Mouse (Mus musculus) brain, adult 2 months (tissue): ENCODE measurements around the gene Mag.
"Not testable (repeated sequence)": the region's sequence is repeated elsewhere in the genome, so short reads cannot be mapped to it uniquely, and the experiment has no call there.

ENCODE experiments used
- DNase-seq: peaks from one replicate; pipeline ENCODE4 v3.0.0; 2011; ENCODE audit warnings: low read depth, low spot score

The Mag gene

DNA sequence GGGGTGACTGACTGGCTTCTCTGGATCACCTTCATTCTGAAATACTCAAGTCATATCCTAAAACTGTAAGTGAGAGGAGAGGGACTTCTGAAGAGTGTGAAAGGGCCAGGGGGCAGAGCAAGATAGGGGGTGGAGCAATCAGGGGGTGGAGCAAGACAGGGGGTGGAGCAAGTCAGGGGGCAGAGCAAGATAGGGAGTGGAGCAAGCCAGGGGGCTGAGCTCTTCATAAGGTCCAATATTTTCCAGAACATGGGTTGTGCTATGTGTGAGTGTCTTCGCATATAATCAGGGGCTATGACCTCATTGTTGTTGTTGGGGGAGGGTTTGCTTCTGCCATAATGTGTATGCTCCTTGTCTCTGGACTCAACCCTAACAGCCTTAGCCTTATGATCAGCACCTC, 25.4 kb upstream of the Mag start:
- DNase-seq: not testable (repeated sequence)

DNA sequence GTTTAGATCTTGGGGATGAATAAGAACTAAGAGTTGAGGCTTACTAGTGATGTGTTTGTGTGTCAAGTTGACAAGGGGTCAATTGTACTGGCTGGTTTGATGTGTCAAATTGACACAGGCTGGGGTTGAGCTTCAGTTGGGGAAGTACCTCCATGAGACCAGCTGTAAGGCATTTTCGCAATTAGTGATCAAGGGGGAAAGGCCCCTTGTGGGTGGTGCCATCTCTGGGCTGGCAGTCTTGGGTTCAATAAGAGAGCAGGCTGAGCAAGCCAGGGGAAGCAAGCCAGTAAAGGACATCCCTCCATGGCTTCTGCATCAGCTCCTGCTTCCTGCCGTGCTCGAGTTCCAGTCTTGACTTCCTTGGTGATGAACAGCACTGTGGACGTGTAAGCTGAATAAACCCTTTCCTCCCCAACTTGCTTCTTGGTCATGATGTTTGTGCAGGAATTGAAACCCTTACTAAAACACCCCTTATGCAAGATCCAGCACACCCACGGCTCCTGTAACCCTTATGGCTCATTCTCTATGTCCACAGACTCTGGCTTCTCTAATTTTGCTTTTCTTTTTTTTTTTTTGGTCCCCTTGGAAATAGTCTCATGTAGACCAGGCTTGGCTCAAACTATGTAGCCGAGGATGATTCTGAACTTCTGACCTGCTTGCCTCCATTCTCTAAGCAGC, 20.9 kb upstream of the Mag start:
- DNase-seq: not testable (repeated sequence)

DNA sequence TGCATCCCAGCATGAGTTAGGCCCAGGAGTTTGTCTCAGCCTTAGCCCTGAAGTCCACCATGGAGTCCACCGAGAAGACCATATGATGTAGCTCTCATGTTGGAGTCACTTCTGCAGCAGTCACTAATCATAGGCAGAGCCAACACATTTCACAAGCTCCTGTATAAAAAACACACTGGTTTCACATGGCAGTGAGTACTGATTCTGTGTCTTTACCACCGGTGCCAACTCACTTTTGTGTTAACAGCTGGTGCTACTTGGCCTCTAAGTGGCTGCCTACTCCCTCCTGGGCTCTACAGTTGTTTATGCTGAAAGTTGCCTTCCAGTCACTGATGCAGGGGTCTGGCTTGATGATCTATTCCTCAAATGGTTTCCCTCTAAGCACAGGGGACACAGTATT, 9.9 kb upstream of the Mag start, which contains the start of gene Hamp2:
TSS of gene Hamp2 (minus strand) at position 101 of the 400 bp plus-strand sequence.
- not testable (repeated sequence) for DNase-seq

DNA sequence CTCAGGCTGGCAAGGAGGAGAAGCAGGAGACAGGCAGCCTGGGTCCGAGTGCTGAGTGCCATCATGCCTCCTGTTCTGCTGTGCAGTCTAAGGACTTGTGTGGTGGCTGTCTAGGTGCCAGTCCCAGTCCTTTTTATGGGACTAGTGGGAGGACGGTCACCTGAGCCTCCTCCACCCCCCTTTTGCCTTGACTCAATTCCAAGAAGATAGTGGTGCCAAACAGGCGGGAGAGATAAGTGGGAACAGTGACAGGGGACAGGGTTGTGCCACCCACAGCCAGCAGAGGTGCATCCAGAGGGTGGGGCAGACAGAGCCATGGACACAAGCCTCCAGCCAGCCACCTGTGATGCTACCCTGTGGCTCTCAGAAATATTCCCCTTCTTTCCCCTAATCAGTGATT, 9.4 kb upstream of the Mag start:
- DNase-seq: no peak

DNA sequence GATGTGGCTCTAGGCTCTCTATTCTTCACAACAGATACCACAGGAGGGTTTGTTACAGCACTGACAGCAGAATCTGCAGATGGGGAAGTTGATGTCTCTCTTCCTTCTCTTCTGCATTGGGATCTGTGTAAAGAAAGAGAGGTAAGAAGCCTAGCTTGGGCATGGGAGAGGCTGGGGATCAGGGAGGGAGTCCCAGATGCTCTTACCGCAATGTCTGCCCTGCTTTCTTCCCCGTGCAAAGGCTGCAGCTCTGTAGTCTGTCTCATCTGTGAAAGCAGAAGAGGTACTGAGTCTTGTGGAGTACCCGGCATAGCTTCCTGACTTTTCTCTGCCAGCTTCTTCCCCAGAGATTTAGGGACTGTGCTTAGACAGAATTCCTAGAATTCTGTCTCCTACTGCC, 7.8 kb upstream of the Mag start:
- DNase-seq: not testable (repeated sequence)

DNA sequence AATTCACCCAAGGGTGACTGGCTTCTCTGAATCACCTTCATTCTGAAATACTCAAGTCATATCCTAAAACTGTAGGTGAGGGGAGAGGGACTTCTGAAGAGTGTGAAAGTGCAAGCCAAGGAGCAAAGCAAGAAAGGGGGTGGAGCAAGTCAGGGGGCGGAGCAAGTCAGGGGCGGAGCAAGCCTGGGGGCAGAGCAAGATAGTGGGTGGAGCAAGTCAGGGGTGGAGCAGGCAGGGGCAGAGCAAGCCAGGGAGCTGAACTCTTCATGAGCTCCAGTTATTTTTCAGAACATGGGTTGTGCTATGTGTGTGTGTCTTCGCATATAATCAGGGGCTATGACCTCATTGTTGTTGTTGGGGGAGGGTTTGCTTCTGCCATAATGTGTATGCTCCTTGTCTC, 5.5 kb upstream of the Mag start:
- DNase-seq: no peak

DNA sequence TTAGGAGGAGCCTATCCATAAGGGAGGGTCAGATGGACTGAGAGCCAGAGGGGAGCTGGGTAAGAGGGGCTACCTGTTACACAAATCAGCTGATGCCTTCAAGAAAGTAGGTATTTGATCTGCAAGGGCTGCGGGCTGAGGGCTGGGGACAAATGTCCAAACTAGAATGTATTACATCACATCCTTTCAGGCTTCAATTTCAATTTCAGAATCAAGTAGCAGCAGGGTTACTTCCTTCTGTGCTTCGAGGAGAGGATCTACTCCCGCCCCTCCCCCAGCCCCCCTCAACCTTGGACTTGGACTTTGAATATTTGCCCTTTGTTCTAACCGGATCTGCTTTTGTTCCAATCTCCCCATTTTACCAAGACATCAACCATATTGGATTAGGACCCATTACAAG, 2.5 kb upstream of the Mag start:
- no peak for DNase-seq

DNA sequence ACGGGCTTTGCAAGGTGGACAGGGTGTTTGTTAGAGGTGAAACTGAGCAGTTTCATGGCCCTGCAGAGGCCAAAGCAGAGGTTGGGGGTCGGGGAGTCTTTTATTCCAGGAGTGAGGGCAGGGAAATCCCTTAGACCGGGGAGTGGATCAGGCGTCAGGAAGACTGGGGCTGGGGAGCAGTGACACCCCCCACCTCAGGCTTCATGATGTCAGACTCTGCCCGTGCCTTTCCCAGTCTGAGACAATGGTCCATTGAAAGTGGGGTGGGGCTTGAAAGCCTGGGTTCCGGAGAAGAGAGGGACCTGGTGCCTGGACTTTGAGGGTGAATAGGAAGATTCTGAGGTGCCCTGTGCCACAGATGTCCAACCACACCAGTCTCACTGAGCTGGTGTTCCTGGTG, 2.0 kb upstream of the Mag start:
- peak; percentile 86 for DNase-seq

DNA sequence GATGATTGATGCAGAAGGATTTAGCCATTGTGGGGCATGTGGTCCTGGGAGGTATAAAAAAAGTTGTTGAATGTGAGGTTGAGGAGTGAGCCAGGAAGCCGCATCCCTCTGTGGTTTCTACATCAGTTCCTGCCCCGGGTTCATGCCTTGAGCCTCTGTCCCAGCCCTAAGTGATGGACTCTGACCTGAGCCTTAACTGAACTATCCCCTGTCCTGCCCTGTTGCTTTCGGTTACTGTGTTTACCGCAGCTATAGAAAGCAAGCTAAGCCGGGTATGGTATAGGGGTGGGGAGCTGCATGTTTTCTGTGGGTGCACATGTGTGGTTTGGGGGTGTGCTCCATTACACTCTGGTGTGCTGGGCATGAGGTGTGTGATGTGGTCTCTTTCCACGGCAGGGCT, 4.9 kb downstream of the Mag start:
- no peak for DNase-seq

DNA sequence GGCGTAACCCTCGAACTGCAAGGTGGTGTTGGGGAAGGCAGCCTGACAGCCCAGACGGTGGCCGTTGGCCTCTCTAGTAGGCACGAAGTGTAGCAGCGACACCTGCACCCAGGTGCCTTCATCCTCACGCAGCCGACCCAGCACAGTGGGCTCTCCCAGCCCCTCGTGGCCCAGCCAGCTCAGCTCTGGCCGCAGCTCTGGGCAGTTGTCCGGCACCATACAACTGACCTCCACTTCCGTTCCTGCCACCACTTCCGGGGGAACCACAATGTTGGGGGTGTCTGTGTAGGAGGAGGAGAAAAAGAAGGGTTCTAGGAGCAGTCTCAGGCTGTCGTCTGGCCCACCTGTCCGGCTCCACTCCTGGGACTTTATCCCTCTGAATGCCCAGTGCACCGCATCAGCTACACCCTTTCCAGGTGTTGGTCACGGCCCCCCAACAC, 5.7 kb downstream of the Mag start:
- DNase-seq: no peak

DNA sequence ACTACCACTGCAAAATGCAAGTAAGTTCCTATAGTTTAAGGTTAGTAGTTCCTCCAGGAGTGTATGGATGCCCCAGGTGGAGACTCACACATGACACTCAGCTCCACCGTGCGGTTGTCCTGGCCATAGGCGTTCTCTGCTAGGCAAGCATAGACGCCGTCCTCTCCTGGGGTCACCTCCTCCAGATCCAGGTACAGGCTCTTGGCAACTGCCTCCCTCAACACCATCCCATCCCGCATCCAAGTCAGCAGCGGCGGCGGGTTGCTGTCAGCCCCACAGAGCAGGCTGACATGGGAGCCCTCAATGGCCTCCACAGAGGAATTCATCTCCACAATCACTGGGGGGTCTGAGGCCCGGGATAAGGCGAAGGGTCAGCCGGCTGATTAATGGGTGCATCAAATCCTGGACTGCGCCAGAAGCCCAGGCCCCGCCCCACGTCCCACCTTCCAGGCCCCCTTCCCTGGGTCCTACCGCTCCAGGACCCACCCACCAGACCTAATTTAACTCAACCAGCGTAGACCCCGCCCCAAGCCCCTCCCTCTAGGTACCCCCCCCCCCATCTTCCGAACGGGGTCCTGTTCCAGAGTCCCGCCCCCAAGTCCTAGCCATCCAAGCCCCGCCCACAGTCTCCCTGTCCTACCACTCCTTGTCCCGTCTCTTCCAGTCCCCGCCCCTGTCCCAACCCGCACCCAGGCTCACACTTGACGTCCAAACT, 6.2 kb downstream of the Mag start:
- DNase-seq: peak; percentile 61

DNA sequence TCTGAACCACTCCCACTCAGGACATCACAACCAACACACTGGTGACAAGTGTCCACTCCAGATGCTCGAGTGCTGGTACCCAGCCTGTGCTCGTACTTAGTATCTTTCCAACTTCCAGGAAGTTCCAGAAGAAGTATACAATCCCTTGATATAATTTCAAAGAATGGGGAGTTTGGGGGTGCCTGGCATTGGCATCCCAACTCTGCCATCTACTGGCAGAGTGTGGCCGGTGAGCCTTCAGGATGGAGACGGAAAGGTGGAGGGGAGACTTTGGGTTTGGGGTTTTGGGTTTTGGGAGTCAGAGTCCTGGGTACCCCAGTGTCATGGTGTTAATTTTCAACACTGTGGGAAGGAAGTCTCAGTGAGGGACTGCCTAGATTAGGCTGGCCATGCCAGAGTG, 10.6 kb downstream of the Mag start:
- peak; percentile 27 for DNase-seq

DNA sequence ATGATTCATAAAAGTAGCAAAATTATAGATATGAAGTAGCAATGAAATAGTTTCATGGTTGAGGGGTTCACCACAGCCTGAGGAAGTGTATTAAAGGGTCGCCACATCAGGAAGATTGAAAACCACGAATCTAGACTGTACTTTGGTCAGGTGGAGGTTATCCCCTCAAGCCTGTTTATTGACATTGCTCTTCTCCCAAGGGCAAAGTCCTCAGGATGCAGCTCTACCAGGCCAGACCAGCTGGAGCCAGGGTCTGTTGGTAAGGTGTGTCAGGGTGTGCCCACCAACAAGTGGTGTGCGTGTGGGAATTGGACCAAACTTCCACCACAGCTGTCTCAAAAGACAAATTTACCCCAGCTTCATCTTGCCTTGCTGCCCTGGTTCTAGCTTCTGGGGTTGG, 19.5 kb downstream of the Mag start:
- DNase-seq: no peak

DNA sequence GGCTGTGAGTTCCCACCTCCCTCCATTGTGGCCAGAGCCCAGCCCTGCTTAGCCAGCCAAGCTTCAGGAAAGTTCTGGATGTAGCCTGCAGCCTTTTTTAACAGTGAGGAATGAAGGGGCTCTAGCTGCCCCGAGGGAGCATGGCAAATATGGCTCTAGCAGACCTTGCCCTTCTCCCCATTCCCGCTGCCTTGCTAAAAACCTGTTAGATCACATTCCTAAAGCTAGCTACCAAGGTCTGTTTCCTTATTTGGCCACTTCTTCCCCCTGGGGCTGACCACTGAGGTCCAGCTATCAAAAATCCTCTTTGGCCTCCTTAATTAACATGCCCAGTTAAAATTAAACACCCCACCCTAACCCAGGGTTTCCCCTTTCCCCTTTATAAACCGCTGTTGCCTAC, 22.2 kb downstream of the Mag start:
- no peak for DNase-seq

DNA sequence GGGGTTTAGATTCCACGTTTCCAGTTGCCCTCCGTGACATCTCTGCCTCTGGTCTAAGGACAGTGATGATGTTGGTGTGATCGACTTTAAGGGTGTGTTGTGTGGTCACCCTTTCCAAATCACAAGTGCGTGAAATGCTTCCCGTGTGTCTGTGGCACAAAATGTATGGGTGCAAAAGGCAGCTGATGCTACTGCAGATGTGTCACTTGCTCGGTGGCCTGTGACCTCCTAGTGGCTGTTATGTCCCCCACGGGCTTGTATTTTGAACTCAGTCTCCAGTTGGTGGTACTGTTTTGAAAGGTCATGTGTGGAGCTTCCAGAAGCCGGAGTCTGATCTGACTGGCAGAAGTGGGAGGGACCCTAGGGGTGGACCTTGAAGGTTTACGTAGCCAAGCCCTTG, 22.9 kb downstream of the Mag start:
- no peak for DNase-seq

DNA sequence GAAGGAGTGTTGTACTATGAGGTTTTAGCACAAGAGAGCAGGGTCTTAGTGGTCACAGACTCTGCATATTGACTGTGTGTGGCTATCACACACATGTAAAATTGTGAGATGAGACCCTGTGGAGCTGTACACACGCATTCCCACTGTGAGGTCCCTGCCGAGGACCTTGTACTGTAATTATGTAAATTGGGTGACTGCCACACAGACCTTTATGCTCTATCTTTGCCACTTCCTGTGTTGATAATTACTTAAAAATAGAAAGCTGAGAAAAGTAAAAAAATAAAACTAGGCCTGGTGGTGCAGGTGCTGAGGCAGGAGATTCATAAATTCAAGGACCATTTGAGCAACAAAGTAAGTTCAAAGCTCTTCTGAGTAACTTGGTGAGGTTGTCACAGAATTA, 24.0 kb downstream of the Mag start:
- DNase-seq: no peak

DNA sequence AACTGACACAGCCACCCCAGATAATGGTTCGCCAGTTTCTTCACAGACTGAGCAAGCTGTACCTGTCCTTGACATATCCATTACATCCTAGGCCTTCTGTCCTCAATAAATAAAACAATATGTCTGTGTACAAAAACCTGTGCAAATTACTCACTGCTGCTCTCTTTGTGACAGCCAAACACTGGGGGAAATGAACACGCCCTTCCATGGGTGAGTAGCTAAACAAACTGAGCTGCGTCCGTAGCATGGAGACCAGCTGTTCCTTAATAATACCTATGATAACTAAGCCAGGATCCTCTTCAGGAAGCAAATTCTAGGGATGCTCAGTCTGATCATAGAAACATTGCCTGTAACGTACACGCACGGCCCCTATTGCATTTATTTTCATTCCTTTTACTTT, 25.9 kb downstream of the Mag start:
- no peak for DNase-seq

DNA sequence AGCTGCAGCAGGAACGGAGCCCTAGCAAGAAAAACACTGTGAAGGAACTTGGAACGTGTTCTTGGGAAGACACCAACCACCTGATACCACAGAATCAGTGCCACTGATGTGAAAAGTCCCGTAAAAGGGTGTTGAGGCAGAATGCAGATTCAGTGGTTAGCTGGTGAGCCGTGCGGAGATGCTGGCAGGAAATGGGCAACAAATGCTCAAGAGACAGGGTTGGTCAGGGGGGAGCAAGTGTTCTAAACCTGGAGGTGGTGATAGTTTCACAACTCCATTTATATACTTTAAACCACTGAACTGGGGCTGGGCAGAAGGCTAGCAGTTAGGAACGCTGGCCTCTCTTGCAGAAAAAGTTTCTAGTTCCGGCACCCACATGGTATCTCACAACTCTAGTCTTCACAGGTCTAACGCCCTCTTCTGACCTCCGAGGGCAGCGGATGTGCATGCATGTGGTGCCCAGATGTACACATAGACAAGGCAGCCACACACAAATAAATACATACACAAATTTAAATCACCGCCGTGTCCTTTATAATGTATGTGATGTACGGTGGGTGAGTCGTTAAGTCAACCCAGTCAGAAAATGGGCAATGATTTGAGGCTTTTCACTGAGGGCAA, 27.0 kb downstream of the Mag start:
- no peak for DNase-seq

DNA sequence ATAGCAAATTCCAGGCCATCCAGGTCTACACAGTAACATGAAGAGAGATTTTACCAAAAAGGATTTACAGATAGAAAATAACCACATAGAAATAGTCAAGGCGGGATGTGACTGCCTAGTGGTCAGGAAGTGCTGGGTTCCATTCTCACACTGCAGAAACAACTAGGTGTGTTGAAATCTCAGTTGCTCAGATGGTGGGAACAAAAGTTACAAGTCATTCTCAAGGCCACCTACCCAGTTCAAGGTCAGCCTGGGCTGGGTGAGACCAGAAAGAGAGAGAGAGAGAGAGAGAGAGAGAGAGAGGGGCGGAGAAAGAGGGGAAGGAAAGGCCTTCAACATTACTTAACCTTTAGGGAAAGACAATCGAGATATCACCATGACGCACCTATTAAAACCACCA, 27.8 kb downstream of the Mag start:
- no peak for DNase-seq

DNA sequence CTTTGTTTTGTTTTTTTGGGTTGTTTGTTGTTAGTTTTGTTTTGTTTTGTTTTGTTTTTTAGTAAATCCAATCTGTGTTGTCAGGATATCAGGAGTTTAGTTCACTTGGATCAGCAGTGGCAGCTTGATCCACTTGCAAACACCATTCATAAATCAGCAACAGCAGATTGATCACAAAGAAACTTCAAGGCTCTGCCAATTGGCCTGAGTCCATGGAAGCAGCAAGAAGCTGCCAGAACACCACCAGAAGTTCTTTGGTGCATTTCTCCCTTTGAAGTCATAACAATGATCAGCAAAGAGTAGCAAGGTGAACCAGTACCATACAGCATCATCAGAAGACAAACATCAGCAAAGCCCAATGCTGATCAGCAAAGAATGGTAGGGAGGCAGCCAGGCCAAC, 30.6 kb downstream of the Mag start:
- DNase-seq: no peak

DNA sequence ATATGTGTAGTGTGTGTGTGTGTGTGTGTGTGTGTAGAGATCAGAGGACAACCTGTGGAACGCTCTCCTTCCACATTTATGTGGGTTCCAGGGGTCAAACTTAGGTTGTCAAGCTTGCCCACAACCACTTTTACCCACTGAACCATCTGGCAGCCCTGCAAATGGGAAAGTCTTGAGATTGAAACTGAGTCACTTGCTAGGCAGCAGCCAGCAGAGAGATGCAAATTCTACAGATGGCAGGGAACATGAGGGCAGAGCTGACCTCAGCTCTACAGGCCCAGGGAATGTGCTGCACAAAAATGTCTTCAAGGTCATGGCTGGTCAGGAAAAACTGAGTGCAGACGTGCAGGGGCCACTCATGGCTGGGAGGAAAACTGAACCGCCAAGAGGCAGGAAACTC, 33.3 kb downstream of the Mag start:
- DNase-seq: no peak

DNA sequence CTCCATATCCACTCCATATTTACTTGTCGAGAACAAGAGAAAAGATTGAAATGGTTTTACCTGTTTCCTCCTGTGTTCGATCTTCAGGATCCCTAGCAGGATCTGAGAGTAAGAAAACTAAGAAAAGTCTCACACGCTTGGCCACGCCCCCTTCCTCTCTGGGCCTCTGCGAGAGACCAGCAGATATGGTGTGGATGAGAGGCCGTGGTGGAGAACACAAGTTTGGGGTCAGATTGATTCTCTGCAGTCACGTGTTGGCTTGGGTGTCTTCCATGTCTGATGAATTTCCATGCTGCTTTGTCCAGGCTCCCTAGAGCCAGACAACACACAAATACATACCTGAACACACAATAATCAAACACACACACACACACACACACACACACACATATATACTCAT, 34.5 kb downstream of the Mag start, which contains the start of gene Cd22:
TSS of gene Cd22 (minus strand) at position 167 of the 400 bp plus-strand sequence.
- no peak for DNase-seq

DNA sequence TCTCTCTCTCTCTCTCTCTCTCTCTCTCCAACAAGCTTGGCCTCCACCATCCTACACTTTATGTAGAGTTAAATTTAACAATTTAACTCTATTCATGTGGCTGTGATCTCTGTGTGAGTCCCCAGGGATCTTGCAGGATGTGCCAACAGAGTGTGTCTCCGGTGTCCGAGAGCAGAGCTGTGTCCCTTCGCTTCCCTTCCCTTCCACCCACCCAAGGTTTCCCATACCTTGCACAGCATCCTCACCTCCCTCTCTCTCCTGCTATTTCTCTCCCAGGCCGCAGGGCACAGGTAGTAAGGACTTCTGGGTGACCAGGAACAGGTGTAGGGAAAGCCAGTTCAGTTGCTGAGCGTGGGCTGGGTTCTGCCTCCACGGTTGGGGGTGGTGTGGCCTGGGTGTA, 35.7 kb downstream of the Mag start:
- DNase-seq: no peak
